Mouse (Mus musculus) adrenal gland, postnatal 36 days (tissue): Measurements from ENCODE around the gene Fam19a3. TPM values are rescaled to one million over a fixed set of nuclear protein-coding genes. Genes with fewer than 3 reads are reported as not detected.

Source experiments
- DNase-seq, 2 experiments: peaks; one replicate each; pipeline ENCODE4 v3.0.0; 2021; ENCODE audit warnings: mixed read lengths in 1 of 2
- total RNA-seq, 2 experiments: library from RNA; stranded (reverse); gene quantifications; 2 replicates each; pipeline ENCODE4 v1.2.3; 2021

Gene Fam19a3
- total RNA-seq, 2 experiments from 2014 or later, result 0.82 to 1.3 TPM

DNA sequence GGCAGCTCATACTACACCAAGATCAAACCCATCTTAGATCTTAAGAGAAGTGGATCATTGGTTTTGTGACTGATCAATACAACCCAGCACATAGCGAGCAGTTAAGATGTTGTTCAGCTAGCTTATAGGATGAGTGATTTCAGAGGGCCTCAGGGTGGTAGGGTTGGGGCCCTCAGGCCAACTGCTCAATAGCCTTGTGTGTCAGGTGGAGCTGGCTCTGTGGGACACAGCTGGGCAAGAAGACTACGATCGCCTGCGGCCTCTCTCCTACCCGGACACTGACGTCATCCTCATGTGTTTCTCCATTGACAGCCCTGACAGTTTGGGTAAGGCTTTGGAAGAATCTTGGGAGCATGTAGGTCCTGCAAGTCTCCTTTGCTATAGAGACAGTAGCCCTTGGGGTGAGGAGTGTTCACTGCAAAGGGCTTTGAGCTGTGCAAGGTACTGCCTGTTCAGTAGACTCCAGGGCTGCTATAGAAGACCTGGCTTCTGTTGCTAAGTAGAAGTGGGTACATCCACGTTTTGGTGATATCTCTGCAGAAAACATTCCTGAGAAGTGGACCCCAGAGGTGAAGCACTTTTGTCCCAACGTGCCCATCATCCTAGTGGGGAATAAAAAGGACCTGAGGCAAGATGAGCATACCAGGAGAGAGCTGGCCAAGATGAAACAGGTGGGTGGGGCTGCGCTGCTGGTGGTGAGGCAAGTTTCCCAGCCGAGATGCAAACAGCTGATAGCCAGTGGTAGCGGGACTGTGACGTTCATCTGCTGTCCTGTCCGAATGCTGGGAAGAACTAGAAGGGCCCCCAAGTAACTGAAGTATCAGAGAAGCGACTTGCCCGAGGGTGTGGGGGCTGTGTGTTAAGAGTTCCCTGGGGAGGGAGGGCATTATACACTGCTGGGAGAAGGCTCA, 11.0 kb upstream of the Fam19a3 start:
- no peak for DNase-seq

DNA sequence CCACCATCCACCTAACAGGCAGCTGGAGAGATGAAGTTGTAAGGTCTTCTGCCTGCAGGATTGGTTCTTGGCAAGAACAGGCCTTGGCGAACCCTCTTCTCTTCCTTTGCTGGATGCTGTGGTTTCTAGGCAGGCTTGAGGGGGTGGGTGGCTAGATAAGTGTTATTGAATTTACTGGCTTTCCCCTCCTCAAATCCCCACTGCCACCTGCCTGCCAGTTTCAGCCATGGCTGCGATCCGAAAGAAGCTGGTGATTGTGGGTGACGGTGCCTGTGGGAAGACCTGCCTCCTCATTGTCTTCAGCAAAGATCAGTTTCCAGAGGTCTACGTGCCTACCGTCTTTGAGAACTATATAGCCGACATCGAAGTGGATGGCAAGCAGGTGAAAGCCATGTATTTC, 10.0 kb upstream of the Fam19a3 start:
- DNase-seq, result no peak

DNA sequence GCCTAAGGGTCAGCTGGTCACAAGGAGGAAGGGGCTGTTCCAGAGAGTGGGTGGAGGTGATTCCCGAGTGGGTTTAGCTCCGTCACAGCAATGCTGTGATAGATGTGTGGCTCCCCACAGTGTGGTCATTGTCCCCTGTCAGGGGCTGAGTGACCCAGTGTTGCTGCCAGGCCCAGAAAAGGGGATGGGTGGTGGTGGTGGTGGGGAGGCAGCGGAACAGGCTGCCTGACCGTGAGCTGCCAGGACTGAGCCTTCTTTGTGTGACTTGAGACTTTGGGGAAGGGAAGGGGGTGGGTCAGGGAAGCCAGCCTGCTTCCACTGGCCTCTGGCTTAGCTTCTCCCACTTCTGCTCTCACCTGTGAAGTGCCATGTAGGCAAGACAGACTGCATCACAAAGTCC, 9.4 kb upstream of the Fam19a3 start:
- DNase-seq, result peak in 1 of 2 experiments; percentile 13

DNA sequence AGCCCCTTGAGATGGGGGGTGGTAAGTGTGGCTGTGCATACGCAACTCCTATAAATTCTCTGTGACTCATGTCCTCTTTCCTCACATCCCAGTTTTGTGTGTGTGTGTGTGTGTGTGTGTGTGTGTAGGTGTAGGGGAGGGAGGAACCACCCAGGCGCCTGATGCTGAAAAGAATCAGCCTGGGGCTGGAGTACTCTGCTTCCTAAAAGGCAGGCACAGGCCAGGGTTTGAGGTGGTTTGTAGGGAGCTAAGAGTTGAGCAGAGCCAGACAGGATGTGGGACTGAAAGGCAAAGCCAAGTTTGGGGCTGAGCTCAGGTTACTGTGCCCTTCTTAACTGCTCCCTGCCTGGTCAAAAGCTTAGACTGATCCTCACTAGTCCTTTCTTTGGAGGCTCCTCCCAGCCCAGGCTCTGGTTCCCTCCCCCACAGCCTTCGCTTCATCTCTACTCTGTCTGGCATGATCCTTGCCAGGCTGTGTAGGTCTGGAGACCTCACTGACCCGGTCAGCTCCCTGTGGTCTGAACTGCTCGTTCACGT, 8.8 kb upstream of the Fam19a3 start:
- peak in 1 of 2 experiments; percentile 42 for DNase-seq

DNA sequence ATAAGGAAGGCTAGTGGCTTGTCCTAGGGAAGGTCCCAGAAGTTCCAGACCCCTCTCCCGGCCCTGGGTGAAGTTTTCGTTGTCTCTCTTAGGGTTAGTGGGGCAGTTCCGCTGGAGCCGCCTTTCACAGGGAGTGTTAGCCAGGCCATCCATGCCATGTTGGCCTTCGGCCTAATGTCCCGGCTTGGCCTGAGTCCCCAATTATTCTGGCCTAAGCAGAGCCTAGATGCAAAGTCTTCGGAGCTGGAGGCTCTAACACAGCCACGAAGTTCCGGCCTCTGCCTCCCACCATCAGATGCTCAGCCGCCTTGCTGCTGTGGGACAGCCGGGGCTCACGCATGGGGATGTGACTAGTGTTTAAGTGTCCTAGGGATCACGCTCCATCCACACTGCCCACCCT, 8.2 kb upstream of the Fam19a3 start:
- peak; percentile 54 to 60 for DNase-seq

DNA sequence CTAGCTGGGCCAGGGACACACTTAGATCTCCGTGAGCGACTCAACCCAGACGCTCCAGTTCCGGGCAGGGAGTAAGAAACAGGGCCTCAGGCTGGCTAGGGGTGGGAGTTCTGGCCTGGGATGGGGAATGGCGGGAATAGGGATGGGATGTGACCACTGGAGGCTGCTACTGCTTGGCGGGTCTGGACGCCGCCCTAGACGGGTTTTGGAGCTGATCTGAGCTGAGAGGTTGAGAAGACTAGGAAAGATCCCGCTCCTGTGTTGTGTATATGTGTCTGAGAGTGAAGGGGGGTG, 7.6 kb upstream of the Fam19a3 start:
- DNase-seq, result peak; percentile 20 to 26

DNA sequence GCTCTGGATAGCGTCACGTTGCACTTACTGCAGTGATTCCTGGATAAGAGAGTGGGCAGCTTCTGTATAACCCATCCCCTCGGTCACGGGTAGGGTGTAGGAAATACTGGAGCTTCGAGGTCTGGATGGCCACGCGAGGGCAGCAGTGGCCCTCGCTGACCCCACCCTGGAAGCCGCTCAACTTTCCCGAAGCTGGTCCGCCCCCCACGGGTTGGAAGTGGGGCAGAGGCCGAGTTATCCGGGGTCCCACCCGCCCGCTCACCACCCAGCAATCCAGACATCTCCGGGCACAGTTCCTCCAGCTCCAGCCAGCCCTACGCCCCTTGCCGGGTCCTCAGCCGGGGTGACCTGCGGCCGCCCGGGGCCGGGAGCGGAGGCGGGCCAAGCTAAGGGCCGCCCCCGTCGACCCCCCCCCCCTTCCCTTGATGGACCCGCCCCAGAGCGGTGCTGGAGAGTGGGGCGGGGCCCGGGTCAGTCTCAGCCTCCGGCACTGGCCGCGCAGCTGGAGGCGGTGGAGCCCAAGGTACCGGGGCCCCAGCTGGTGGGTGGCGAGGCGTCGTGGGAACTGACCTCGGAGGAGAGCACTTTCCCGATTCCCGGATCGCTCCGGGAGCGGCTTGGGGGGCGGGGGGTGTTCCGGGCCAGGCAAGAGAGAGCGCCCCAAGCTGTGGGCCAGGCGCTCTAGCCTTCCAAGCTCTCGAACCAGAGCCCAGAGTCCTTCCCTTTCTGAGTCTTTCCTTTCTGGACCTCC, 7.1 kb upstream of the Fam19a3 start:
- peak; percentile 86 to 92 for DNase-seq

DNA sequence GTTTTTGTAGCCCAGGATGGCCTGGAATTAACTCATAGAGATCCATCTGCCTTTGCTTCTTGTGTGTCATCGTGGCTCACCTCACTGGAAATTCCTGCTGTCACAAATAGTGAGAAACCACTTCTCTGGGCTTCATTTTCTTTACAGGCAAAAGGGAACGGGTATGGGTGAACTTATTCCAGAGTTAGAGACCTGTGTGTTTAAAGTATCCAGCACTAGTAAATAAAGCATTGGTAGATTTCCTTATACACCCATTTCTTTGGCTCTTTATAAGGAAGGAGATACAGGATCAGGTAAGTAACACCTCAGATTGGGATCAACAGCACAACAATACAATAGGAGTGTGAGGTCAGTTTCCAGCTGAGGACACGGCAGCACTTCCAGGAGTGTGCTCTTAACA, 6.4 kb upstream of the Fam19a3 start, which contains the start of gene Rhoc:
Gene Rhoc, plus strand, starts transcription at position 301 of the 400 bp plus-strand sequence.
- DNase-seq, result no peak

DNA sequence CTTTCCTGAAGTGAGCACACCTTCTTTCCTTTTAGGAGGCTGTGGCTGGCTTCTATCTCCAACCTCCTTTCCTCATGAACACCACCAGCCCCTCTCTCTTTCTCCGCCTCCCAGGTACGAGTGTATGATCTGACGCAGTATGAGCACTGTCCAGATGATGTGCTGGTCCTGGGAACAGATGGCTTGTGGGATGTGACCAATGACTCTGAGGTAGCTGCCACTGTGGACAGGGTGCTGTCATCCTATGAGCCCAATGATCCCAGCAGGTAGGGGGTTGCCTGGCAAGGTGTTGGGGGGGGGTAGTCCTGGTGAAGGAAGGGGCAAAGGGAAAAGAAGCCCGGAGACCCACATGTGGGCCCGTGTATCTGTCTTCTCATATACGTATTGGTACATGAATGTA, 3.6 kb upstream of the Fam19a3 start:
- no peak for DNase-seq

DNA sequence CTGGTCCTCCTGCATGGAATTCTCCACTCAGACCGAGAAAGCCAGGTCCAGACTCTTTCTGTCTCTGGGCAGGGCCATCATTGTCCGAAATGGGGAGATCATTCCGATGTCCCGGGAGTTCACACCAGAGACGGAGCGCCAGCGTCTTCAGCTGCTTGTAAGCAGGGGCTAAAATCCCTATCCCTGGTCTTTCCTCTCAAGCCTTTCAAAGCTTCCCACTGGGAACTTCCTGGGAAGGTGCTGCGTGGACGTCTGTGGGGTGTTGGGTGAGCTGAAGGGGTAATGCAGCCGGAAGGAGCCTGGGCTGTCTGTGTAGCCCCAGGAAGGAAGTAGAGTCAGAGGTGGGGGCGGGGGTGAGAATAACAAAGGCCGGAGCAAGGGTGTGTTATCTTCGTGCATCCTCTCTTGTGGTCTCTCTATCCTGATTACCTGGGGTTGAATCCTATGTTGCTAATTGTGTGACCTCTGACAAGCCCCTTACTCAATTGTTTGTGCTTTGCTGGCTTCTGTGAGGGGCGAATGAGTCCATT, 2.4 kb upstream of the Fam19a3 start:
- DNase-seq, result no peak

DNA sequence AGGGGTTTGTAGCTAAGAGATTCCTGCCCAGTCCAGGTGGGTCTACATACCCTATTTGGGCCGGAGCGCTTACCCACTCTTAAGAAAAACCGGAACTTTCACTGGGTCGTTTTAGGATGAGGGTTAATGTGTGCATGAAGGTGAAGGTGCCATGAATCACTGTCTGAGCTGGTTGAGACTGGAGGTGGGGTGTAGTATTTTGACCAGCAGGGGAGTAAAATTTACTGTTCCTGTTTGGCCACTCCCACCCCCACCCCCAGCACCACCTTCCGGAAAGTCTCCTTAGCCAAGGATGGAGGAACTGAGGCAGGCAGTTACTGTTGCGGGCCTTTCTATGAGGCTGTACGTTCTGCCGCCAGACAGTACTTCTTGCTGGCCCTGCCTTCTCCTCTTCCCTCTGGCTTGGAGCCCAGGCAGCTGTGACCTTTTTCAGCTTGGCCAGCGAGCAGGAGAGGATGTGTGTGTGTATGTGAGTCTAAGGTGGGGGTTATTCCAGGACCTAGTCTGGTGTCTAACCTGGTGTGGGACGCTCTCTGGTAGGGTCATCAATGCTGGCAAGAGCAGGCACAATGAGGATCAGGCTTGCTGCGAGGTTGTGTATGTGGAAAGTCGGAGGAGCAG, 531 bp upstream of the Fam19a3 start:
- peak; percentile 85 to 87 for DNase-seq

DNA sequence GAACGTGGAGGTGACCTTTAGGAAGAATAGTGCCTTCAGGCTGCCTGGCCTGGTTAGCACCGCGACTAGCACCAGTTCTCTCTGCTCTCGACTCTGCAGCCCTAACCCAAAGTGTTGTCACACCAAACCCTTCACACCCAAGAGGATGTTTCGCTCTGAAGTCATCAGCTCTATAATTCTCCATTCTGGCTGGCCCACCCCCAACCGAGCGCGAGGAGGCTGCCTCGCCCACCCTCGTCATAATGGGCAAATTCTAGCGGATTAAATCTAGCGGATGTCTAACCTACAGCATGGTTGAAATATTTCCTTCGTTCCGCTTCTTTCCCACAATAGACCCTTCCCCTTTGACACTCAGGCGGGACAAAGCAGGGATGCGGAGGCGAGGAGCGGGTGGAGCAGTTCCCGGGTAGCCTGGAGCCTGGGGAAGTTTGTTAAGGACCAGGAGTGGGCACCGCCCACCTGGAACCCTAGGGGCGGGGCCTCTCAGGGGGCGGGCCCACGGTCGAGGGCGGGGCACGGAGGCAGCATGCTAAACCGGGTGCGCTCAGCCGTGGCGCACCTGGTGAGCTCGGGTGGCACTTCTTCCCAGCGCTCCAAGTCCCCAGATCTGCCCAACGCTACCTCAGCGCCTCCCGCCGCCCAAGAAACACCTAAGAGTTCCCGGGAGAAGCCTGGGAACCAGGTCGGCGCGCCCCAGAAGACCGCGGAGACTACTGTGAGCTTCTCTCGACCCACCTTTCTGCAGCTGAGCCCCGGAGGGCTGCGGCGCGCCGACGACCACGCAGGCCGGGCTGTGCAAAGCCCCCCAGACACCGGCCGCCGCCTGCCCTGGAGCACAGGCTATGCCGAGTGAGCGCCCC, 849 bp downstream of the Fam19a3 start, which contains the start of gene Ppm1j:
Gene Ppm1j, plus strand, starts transcription at position 496 of the 860 bp plus-strand sequence.
- peak; percentile 75 to 86 for DNase-seq

DNA sequence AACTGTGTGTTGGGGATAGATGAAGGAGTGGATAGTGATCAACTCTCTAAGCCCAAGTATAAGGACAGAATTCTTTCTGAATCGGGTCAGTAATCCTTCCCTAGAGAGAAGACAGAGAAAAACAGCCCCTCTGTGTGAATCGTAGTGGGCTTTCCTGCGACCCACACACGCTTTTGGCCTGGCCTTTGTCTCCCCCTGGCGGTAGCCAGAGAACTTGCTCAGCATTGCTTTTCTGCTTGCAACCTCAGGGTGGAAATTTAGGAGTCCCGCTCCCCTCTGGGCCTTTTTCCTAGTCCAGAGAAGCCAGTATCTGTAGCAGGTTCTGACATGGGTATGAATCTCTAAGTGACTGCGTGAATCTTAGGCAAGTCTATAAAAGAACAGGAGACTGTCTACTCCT, 1.7 kb downstream of the Fam19a3 start:
- DNase-seq, result peak; percentile 65 to 76

DNA sequence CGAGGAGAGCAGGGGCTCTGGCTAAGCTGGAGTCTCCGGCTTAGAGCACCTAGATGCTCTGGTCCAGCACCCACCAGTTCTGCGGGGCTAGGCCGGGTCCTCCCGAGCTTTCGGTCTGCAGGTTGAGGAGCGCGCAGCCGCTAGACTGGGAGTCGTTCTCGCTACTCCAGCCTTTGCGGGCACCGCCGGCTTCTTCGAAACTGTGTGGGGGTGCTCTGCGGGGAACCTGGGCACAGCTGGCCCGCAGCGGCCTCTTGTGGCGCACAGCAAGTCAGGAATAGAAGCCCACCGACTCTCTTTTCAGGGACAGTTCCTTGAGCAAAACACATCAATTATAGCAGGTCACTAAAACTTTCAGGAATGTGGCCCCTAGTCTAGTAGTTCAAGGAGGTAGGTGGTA, 4.3 kb downstream of the Fam19a3 start:
- DNase-seq, result peak in 1 of 2 experiments; percentile 35

DNA sequence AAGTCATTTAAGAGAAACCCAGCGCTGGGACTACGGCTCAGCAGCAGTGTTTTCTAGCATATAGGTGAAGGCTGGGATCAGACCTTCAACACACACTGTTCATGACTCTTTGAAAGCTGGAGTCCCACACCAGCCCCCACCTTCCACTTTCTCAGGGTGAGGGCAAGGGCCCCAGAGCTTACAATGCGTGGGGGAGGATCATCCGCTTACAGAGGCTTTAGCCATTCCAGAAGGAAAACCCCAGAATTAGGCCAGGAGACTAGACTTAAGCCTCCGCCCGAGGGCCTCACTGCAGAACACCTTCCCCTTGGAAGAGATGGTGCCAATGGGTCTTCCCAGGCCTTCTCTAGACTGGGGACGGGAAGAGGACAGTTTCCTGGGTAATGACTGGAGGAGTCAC, 8.3 kb downstream of the Fam19a3 start:
- no peak for DNase-seq

DNA sequence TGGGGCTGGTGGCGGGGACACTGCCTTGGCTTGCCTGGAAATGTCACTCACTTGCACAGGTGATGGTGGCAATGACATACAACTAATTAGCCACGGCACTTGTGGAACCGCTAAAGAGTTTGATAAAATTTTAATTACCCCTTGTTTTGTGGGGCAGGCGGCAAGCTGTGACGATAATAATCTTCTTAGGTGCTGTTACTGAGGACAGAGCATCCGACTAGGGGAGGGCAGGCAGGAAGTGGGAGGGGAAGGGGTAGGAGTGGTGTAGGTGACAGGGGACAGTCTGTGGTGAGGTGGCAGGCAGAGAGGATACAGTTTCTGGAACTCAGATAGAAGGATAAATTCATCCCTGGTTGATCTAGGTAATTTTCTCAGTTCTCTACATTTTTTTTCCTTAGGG, 10.2 kb downstream of the Fam19a3 start:
- DNase-seq, result no peak

DNA sequence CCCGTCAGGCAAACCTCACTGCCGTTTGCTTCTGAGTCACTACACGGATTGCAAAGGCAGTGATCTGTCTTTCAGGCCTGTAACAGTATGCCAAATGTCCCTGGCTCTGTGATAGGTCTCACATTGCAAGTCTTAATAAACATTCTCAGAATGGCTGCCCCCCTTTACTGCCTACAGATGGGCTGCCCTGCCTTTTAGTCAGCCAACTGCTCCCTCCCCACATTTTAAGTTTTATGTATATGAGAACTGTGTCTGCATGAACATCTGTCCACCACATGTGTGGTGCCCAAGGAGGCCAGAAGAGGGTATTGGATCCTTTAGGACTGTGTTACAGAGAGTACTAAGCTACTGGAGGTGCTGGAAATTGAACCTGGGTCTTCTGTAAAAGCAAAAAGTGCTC, 10.7 kb downstream of the Fam19a3 start:
- no peak for DNase-seq

DNA sequence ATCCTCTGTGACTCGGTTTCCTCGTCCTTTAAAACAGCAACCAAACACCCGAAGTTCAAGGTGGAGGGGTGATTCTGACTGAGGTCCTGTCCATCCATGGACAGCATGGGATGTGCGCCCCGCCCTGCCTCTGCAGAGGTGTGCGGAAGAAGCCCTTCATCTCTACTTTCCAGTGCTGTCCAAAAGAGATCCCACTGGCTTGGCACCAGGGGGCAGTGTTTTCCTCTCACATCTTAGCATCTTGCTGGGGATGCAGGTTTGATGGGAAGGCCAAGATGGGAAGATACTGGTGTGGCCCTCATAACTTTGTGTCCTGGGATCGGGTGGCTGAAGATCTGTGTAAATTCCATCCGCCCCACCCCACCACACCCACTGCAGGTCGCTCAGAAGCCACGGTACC, 11.6 kb downstream of the Fam19a3 start:
- peak; percentile 54 to 76 for DNase-seq

DNA sequence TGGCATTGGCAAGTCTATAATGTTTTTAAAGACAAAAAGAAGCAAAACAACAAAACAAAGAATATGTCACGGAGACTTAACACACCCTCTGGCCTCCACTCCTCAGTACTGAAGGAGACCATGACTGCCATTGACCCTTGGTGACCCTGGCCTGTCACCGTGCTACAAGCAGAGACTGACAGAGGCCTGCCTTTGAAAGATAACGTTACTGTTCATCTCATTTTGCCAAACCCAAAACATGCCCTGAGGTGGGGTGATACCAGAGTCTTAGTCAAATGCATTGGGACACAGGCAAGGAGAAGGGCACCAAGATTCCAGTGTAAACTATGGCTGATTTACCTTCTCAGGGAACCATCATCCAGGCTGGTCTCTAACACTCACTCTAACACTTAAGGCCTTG, 12.5 kb downstream of the Fam19a3 start:
- DNase-seq, result no peak

DNA sequence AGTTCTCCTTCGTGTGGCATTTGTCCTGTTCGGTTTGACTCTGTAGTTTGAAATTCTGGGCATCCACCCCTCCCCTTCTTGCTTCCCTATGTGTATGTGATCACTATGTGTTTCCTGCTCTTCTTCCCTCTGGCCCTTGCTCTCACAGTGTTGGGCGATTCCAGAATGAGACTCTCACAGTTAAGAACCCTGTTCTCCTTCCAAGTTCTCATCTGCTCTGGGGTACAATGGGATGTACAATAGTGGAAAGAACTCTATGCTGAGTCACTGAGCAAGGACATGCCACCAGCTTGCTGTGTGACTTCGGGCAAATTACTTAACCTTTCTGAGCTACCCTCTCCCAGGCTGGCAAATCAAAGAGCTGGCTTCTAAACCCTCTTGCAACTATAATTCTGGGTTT, 13.9 kb downstream of the Fam19a3 start:
- no peak for DNase-seq

DNA sequence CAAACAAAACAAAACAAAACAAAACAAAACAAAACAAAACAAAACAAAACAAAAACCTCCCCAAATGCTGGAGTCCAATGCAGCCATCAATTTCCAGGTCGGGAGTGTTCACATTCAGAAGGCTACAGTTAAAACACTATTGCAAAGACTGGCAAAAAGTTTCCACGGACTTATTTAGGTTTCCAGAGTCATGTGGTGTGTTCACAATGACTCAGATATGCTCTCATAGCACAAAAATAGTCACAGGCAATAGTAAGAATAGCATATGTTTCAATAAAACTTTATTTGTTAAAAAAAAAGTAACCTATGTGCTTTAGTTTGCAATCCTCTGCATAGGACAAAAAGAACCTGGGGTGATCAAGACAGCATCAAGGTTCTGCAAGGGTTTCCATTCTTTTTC, 14.5 kb downstream of the Fam19a3 start:
- DNase-seq, result no peak
